Mouse (Mus musculus) cerebellum, postnatal 14 days (tissue): ENCODE data around the gene Olfr589.
"Not testable (repeated sequence)": the region's sequence is repeated elsewhere in the genome, so short reads cannot be mapped to it uniquely, and the experiment has no call there.

ENCODE experiments used
- DNase-seq, 2 experiments: peaks; one replicate each; pipeline ENCODE4 v3.0.0; 2021; ENCODE audit warnings: mixed read lengths in 2 of 2

The Olfr589 gene

GRCm38 (mm10) chr7:103156256-103156655 is at the start of gene Olfr589:
TSS of gene Olfr589 (minus strand) at chr7:103156356.
- DNase-seq = no peak

- DNase-seq = not testable (repeated sequence)
These were observed 28.3 kb upstream of the Olfr589 start, which contains the start of gene Olfr592 for GRCm38 (mm10) chr7:103184503-103184902. TSS of gene Olfr592 (plus strand) at chr7:103184803.

- no peak for DNase-seq
These were observed 22.1 kb upstream of the Olfr589 start, which contains the start of gene Olfr591 for GRCm38 (mm10) chr7:103178240-103178639. TSS of gene Olfr591 (minus strand) at chr7:103178340.

GRCm38 (mm10) chr7:103169697-103170096 is 13.5 kb upstream of the Olfr589 start:
- DNase-seq = peak; percentile 77 to 81

DNA sequence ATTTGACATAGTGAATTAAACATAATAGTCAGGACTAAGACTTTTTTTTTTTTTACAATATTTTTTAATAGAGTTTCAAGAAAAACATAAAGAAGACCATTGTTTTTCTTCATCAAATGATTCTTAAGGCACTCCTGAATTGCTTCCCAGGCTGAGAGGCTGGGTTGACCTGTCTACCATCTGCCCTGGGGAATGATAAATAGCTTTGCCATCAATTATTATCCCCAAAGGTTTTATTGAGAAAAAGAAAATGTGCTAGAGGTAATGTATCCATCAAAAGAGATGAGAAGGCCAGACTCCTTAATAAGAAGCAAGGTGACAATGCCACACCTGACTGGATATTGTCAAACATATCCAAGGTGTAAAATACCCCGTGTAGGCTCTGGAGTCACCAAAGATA is 15.6 kb downstream of the Olfr589 start, which contains the start of gene Olfr588-ps1:
Gene Olfr588-ps1 (plus strand): TSS at position 301 of the 400 bp plus-strand sequence.
- no peak for DNase-seq

GRCm38 (mm10) chr7:103125538-103125937 is 30.6 kb downstream of the Olfr589 start, which contains the start of gene Olfr586:
TSS of gene Olfr586 (minus strand) at chr7:103125638.
- no peak for DNase-seq

- DNase-seq = no peak
These were observed 36.8 kb downstream of the Olfr589 start for GRCm38 (mm10) chr7:103119406-103119805.
